Mouse (Mus musculus): ENCODE data around the gene Ganab.

DNA sequence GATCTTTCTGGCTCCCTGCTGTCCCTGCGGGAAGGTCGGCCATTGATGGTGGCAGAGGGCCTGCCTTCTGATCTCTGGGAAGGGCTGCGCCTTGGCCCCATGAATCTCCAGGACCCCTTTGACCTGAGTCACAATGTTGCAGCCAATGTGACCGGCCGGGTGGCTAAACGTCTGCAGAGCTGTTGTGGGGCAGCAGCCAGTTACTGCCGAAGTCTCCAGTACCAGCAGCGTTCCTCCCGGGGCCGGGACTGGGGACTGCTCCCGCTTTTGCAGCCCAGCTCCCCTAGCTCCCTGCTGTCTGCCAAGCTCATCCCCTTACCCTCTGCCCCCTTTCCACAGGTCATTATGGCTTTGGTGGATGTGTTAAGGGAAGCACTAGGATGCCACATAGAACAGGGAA lies 67.2 kb downstream of the Ganab start:
- no peak for TF ChIP-seq TAL1 (IDR thresholded peaks at IDR 0.05; ENCODE audit: low read length)
- TF ChIP-seq GATA1 (IDR thresholded peaks at IDR 0.05; ENCODE audit: low read length), result no peak

Measured in erythroblast, embryonic 14.5 days (primary cell).